Mouse (Mus musculus): ENCODE measurements around the gene St8sia1.

Gene St8sia1

GRCm38 (mm10) chr6:142979665-142980660 is 15.7 kb upstream of the St8sia1 start:
- no peak for DNase-seq (ENCODE audit: low read depth, low spot score)

GRCm38 (mm10) chr6:142977221-142977620 is 13.0 kb upstream of the St8sia1 start:
- no peak for DNase-seq (ENCODE audit: low read depth, low spot score)

GRCm38 (mm10) chr6:142973289-142973688 is 9.0 kb upstream of the St8sia1 start:
- DNase-seq (ENCODE audit: low read depth, low spot score): no peak

GRCm38 (mm10) chr6:142972205-142972604 is 8.0 kb upstream of the St8sia1 start:
- no peak for DNase-seq (ENCODE audit: low read depth, low spot score)

- DNase-seq (ENCODE audit: low read depth, low spot score): no peak
Observed at GRCm38 (mm10) chr6:142967407-142967806, 3.2 kb upstream of the St8sia1 start.

- peak; percentile 73 for DNase-seq (ENCODE audit: low read depth, low spot score)
Observed at GRCm38 (mm10) chr6:142964531-142965385, 506 bp upstream of the St8sia1 start.

GRCm38 (mm10) chr6:142963480-142964075 is 674 bp downstream of the St8sia1 start:
- no peak for DNase-seq (ENCODE audit: low read depth, low spot score)

- no peak for DNase-seq (ENCODE audit: low read depth, low spot score)
Observed at GRCm38 (mm10) chr6:142962881-142963280, 1.4 kb downstream of the St8sia1 start.

GRCm38 (mm10) chr6:142962476-142962875 is 1.8 kb downstream of the St8sia1 start:
- DNase-seq (ENCODE audit: low read depth, low spot score): no peak

- DNase-seq (ENCODE audit: low read depth, low spot score): no peak
Observed at GRCm38 (mm10) chr6:142961721-142962455, 2.4 kb downstream of the St8sia1 start.

- no peak for DNase-seq (ENCODE audit: low read depth, low spot score)
Observed at GRCm38 (mm10) chr6:142956556-142956955, 7.7 kb downstream of the St8sia1 start.

GRCm38 (mm10) chr6:142955281-142955680 is 9.0 kb downstream of the St8sia1 start:
- DNase-seq (ENCODE audit: low read depth, low spot score): no peak

- no peak for DNase-seq (ENCODE audit: low read depth, low spot score)
Observed at GRCm38 (mm10) chr6:142953189-142953588, 11.1 kb downstream of the St8sia1 start.

- no peak for DNase-seq (ENCODE audit: low read depth, low spot score)
Observed at GRCm38 (mm10) chr6:142952361-142952954, 11.8 kb downstream of the St8sia1 start.

- no peak for DNase-seq (ENCODE audit: low read depth, low spot score)
Observed at GRCm38 (mm10) chr6:142951564-142952308, 12.5 kb downstream of the St8sia1 start.

- DNase-seq (ENCODE audit: low read depth, low spot score): no peak
Observed at GRCm38 (mm10) chr6:142950354-142950753, 13.9 kb downstream of the St8sia1 start.

- no peak for DNase-seq (ENCODE audit: low read depth, low spot score)
Observed at GRCm38 (mm10) chr6:142948955-142949357, 15.3 kb downstream of the St8sia1 start.

GRCm38 (mm10) chr6:142947029-142947428 is 17.2 kb downstream of the St8sia1 start:
- no peak for DNase-seq (ENCODE audit: low read depth, low spot score)

GRCm38 (mm10) chr6:142946069-142946871 is 18.0 kb downstream of the St8sia1 start:
- DNase-seq (ENCODE audit: low read depth, low spot score): no peak
